Mouse (Mus musculus) erythroblast, embryonic 14.5 days (primary cell): ENCODE results near the gene Gins1.

ENCODE experiments used
- GATA1 ChIP-seq: IDR thresholded peaks from 2 replicates; pipeline ENCODE4 v1.6.1; 2012; ENCODE audit warnings: low read length, inconsistent platforms, mixed read lengths
- TAL1 ChIP-seq: IDR thresholded peaks from 3 replicates; pipeline ENCODE4 v1.6.1; 2012; ENCODE audit warnings: low read length, inconsistent platforms, mixed read lengths

DNA sequence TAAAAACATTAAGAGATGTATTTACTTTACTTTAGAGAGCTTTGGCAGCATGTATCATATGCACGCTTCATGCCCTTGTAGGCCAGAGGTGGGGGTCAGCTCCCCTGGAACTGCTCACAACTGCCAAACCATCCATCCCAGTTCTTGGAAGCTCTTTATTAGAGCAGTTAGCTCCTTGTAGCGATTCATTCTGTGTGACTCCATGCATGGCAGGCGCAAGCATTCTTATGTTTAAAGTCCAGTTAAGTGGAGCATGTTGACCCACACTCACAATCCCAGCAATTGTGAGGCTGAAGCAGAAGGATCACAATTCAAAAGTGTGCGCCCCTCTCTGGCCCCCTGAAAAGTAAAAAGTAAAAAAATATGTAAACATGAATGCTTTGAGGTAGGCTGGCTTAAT is 27.6 kb upstream of the Gins1 start:
- TF ChIP-seq GATA1 (no peak), TAL1 (no peak)
